Mouse (Mus musculus) intestine, embryonic 14.5 days (tissue): ENCODE results near the gene Gm10309. TPM values are rescaled to one million over a fixed set of nuclear protein-coding genes. Genes with fewer than 3 reads are reported as not detected.
A peak's percentile ranks its signal among the peaks of the same experiment; 100 is the strongest.

ENCODE experiments used
- ATAC-seq: fragments of 200-750 bp; cut with Nextera tagmentation; replicated peaks from 2 replicates; pipeline ENCODE4 v1.8.0; 2017; ENCODE audit warnings: low read depth, moderate number of reproducible peaks, moderate TSS enrichment, moderate library complexity; ENCODE audit not compliant: low FRiP score, low TSS enrichment
- DNase-seq: peaks from one replicate; pipeline ENCODE4 v3.0.0-alpha.2; 2018; ENCODE audit warnings: low spot score
- H3K27ac ChIP-seq: fragments of 300-500 bp; sonication (generic); 2 replicates; pipeline ENCODE4 v1.5.1; 2014; ENCODE audit warnings: low read depth, mild to moderate bottlenecking, control low read depth
- H3K27me3 ChIP-seq: fragments of 300-500 bp; sonication (generic); replicated peaks from 2 replicates; pipeline ENCODE4 v1.6.1; 2014; ENCODE audit warnings: low read length, control low read depth; ENCODE audit not compliant: control insufficient read depth, insufficient read depth
- H3K36me3 ChIP-seq: fragments of 300-500 bp; sonication (generic); 2 replicates; pipeline ENCODE4 v1.6.1; 2014; ENCODE audit warnings: low read length, control low read depth; ENCODE audit not compliant: control insufficient read depth, insufficient read depth
- H3K4me1 ChIP-seq: fragments of 300-500 bp; sonication (generic); replicated peaks from 2 replicates; pipeline ENCODE4 v1.6.1; 2014; ENCODE audit warnings: low read length, control low read depth, mixed read lengths; ENCODE audit not compliant: control insufficient read depth, insufficient read depth
- H3K4me2 ChIP-seq: fragments of 300-500 bp; sonication (generic); 2 replicates; pipeline ENCODE4 v1.6.1; 2014; ENCODE audit warnings: low read length
- H3K4me3 ChIP-seq: fragments of 300-500 bp; sonication (generic); 2 replicates; pipeline ENCODE4 v1.5.1; 2014; ENCODE audit warnings: low read depth, low read length, control low read depth, mixed read lengths
- H3K9ac ChIP-seq: fragments of 300-500 bp; sonication (generic); 2 replicates; pipeline ENCODE4 v1.6.1; 2014; ENCODE audit warnings: mild to moderate bottlenecking, low read length
- H3K9me3 ChIP-seq: fragments of 300-500 bp; sonication (generic); 2 replicates; pipeline ENCODE4 v1.6.1; 2016; ENCODE audit warnings: low read length, control low read depth; ENCODE audit not compliant: control insufficient read depth
- WGBS: fragments of 180-500 bp; shearing (Covaris S2); extraction: QIAGEN DNeasy Blood & Tissue Kit; methylation state at CpG from one replicate; pipeline ENCODE4 v1.1.7; 2014; 5-methylcytosine and 5-hydroxymethylcytosine counted together
- polyA plus RNA-seq: library from polyadenylated mRNA; unstranded; fragments of >200 nt; fragmentation: Nextera tagmentation; extraction: Ambion mirVana; gene quantifications from 2 replicates; pipeline ENCODE4 v1.2.1, GENCODE M21; 2014

The Gm10309 gene
- polyA plus RNA-seq, result 0.08 and 0.57 TPM in 2 replicates

- H3K36me3 ChIP-seq, result no peaks in the 10 kb centered on the region
- no peak within 1 kb of the TSS for H3K9ac ChIP-seq
- H3K9me3 ChIP-seq, result no peaks in the 10 kb centered on the region
- no peak within 1 kb of the TSS for H3K27ac ChIP-seq
- no peak for ATAC-seq
- no peaks in the 10 kb centered on the region for H3K4me1 ChIP-seq
- H3K4me3 ChIP-seq, result no peak within 1 kb of the TSS
- no peak for DNase-seq
- H3K27me3 ChIP-seq, result no peaks in the 10 kb centered on the region
- no peak within 1 kb of the TSS for H3K4me2 ChIP-seq
- 88% methylated on average over 8 of the region's 8 CpGs for WGBS
Measured at GRCm38 (mm10) chr17:86505183-86505631, at the start of gene Gm10309. Gene Gm10309 (minus strand): TSS chr17:86505232.

- H3K4me3 ChIP-seq, result no peak overlapping the region
- H3K9ac ChIP-seq, result no peak overlapping the region
- no peaks in the 10 kb centered on the region for H3K9me3 ChIP-seq
- ATAC-seq, result no peak
- H3K36me3 ChIP-seq, result no peaks in the 10 kb centered on the region
- WGBS, result 76% methylated on average over 6 of the region's 6 CpGs
- H3K4me2 ChIP-seq, result no peak overlapping the region
- no peak for DNase-seq
- no peaks in the 10 kb centered on the region for H3K27me3 ChIP-seq
- no peaks in the 10 kb centered on the region for H3K4me1 ChIP-seq
- no peak overlapping the region for H3K27ac ChIP-seq
Measured at GRCm38 (mm10) chr17:86551995-86552394, 47.0 kb upstream of the Gm10309 start.

- Histone ChIP-seq H3K9ac (no peak overlapping the region), H3K27me3 (no peaks in the 10 kb centered on the region), H3K4me1 (no peaks in the 10 kb centered on the region), H3K4me3 (no peak overlapping the region), H3K9me3 (no peaks in the 10 kb centered on the region), H3K27ac (no peak overlapping the region), H3K4me2 (no peak overlapping the region), H3K36me3 (no peaks in the 10 kb centered on the region)
- WGBS, result 62% methylated on average over 10 of the region's 10 CpGs
- ATAC-seq (no peak), DNase-seq (no peak)
Measured at GRCm38 (mm10) chr17:86551561-86551960, 46.5 kb upstream of the Gm10309 start.

DNA sequence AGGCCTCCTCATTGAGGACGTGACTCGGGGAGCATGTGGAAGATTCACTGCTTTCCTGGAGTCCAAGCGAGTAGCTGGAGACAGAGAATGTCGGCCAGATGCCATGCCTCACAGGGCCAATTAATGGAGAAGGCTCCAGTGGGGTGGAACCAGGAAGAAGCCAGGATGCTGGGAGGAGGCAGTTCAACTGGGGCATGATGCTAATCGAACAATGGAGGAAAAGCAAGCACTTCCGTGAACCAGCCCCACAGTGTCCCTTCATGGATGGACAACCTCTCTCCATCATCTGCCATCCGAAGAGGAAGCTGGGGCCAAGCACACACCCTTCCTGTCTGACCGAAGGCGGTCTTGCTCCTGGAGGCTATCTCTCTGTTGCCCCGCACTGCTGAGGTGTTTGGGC lies 44.1 kb upstream of the Gm10309 start:
- Histone ChIP-seq H3K4me3 (no peak overlapping the region), H3K36me3 (no peaks in the 10 kb centered on the region), H3K9ac (no peak overlapping the region), H3K4me1 (no peaks in the 10 kb centered on the region), H3K9me3 (no peaks in the 10 kb centered on the region), H3K27me3 (no peaks in the 10 kb centered on the region), H3K4me2 (no peak overlapping the region), H3K27ac (no peak overlapping the region)
- 87% methylated on average over 10 of the region's 10 CpGs for WGBS
- DNase-seq (no peak), ATAC-seq (no peak)

GRCm38 (mm10) chr17:86546529-86546928 lies 41.5 kb upstream of the Gm10309 start:
- H3K27me3 ChIP-seq, result no peaks in the 10 kb centered on the region
- no peaks in the 10 kb centered on the region for H3K36me3 ChIP-seq
- H3K27ac ChIP-seq, result no peak overlapping the region
- ATAC-seq (no peak), DNase-seq (no peak)
- H3K9ac ChIP-seq, result no peak overlapping the region
- WGBS, result 81% methylated on average over 7 of the region's 7 CpGs
- no peaks in the 10 kb centered on the region for H3K9me3 ChIP-seq
- no peak overlapping the region for H3K4me2 ChIP-seq
- no peak overlapping the region for H3K4me3 ChIP-seq
- no peaks in the 10 kb centered on the region for H3K4me1 ChIP-seq

- ATAC-seq (no peak), DNase-seq (no peak)
- Histone ChIP-seq H3K9me3 (no peaks in the 10 kb centered on the region), H3K36me3 (no peaks in the 10 kb centered on the region), H3K27me3 (no peaks in the 10 kb centered on the region), H3K4me2 (no peak overlapping the region), H3K9ac (no peak overlapping the region), H3K27ac (no peak overlapping the region), H3K4me3 (no peak overlapping the region), H3K4me1 (peaks cover 10% of the 10 kb centered on the region; the same call in 1 of the 2 replicates)
- 65% methylated on average over 18 of the region's 18 CpGs for WGBS
Measured at GRCm38 (mm10) chr17:86539881-86540430, 34.9 kb upstream of the Gm10309 start.

GRCm38 (mm10) chr17:86535827-86536656 lies 31.0 kb upstream of the Gm10309 start:
- peak overlapping the region; percentile 31; the same call in 1 of the 2 replicates for H3K9ac ChIP-seq
- no peaks in the 10 kb centered on the region for H3K27me3 ChIP-seq
- H3K4me1 ChIP-seq, result peaks cover 18% of the 10 kb centered on the region; the same call in 1 of the 2 replicates
- H3K27ac ChIP-seq, result peak overlapping the region; percentile 60
- DNase-seq (peak; percentile 79), ATAC-seq (peak; percentile 63; the same call in 1 of the 2 replicates)
- peak overlapping the region; percentile 19 for H3K4me3 ChIP-seq
- peak overlapping the region; percentile 49 for H3K4me2 ChIP-seq
- WGBS, result 15% methylated on average over 22 of the region's 22 CpGs
- H3K36me3 ChIP-seq, result no peaks in the 10 kb centered on the region
- H3K9me3 ChIP-seq, result no peaks in the 10 kb centered on the region

- WGBS, result 85% methylated on average over 10 of the region's 10 CpGs
- Histone ChIP-seq H3K27ac (no peak overlapping the region), H3K9ac (no peak overlapping the region), H3K4me3 (no peak overlapping the region), H3K36me3 (no peaks in the 10 kb centered on the region), H3K27me3 (no peaks in the 10 kb centered on the region), H3K4me2 (no peak overlapping the region), H3K9me3 (no peaks in the 10 kb centered on the region), H3K4me1 (peaks cover 18% of the 10 kb centered on the region; the same call in 1 of the 2 replicates)
- ATAC-seq (no peak), DNase-seq (no peak)
Measured at GRCm38 (mm10) chr17:86535096-86535495, 30.1 kb upstream of the Gm10309 start.
